Mouse (Mus musculus) erythroid progenitor cell, adult 5-6 weeks (primary cell): Measurements from ENCODE around the gene Gm9913. TPM values are rescaled to one million over a fixed set of nuclear protein-coding genes. Genes with fewer than 3 reads are reported as not detected.

ENCODE experiments used
- ATAC-seq: replicated peaks from 2 replicates; pipeline ENCODE4 v1.8.0; 2016; ENCODE audit warnings: moderate number of reproducible peaks, mild to moderate bottlenecking, moderate TSS enrichment, inconsistent platforms; ENCODE audit not compliant: poor library complexity, low FRiP score, severe bottlenecking
- total RNA-seq, 2 experiments: library from RNA; stranded (forward) in 1 of 2; stranded (reverse) in 1 of 2; fragments of 150-400 nt in 1 of 2; fragments of 186-747, 209-891 nt in 1 of 2; gene quantifications; 2 replicates each; pipeline versions ENCODE4 v1.2.3 to v1.2.4; 2015 to 2017; ENCODE audit warnings: low replicate concordance in 2 of 2

Gm9913 gene
- total RNA-seq (2015; ENCODE audit: low replicate concordance) (not detected in 2 replicates), total RNA-seq (2017; ENCODE audit: low replicate concordance) (not detected in 2 replicates)

DNA sequence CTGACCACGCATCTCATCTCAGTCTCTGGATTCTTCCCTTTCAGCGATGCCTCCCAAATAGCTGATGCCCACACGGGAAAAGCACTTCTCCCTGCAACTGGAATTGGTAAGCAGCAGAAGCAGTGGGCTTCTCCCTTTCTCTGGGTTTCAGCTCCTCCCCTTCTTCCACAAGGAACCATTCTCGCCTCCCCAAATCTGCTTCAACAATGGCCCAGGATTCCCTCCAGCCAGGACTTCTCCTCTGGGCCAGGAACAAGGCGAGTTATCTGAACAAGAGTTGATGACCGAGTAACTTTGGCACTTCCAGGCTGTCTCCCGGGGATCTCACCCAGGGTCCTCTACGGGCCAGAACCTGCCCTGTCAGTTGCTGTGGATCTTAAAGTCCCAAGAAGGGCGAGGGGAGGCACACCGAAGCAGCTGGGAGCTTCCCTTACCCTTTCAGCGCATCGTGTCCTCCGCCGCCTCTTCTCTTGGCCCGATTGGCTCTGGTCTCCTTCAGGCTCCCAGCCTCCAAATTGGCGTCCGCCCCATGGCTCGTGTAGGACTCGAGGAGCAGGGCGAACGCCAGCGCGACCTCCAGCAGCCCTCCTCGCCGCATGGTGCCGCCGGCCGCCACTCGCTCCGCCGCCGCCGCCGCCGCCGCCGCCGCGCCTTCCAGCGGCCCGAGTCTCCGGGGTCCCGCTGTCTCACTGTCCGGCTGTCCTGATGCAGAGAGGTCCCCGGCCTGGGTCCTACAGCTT is at the start of gene Gm9913:
Gene Gm9913 (plus strand): TSS at position 84 of the 740 bp plus-strand sequence.
- no peak for ATAC-seq

DNA sequence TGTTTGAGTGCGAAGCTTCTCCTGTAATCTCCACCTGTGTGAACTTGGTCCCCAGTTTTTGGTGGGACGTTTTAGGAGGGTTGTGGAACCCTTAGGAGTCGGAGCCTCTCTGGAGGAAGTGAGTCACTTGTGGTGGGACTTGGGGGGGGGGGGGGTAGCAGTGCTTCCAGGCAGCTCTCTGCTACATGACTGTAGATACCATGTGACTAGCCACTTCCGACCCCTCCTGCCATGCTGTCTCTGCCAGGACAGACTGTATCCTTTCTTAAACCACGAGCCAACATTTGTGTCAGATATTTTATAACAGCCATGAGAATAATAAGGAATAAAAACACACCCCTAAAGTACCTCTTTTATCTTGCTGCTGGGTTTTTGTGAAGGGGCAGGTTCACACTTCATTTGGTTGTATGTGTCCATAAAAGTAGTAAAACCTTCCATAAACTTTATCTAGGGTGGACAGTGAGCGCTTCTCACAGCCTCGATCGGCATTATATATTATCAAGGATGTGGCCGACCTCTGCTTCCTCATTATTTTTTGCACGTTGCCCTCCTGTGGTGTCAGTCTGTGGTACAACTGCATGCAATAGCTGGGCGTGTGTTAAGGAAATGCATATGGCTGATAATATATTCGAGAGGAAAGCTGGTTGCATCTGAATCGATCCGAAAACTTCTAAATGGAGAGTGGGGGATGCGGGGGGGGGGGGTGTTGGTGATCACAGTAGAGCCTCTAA is 48.7 kb upstream of the Gm9913 start:
- no peak for ATAC-seq

DNA sequence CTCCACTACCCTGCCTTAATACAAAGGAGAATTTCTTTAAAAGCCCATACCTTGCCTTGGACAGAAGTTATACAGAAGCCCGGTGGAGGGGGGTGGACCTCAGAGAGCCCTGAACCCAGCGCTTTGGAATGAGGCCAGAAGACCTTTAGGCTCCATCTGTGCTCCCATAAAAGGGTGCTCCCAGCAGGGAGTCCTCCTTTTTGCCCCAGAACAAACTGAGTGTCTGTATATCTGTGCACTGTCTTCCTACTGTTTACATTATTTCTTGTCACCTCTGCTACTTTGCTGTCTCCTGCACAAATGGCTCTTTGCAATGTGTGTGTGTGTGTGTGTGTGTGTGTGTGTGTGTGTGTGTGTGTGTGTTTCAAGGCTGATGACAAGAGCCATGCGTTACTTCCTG is 45.8 kb upstream of the Gm9913 start:
- ATAC-seq, result no peak

DNA sequence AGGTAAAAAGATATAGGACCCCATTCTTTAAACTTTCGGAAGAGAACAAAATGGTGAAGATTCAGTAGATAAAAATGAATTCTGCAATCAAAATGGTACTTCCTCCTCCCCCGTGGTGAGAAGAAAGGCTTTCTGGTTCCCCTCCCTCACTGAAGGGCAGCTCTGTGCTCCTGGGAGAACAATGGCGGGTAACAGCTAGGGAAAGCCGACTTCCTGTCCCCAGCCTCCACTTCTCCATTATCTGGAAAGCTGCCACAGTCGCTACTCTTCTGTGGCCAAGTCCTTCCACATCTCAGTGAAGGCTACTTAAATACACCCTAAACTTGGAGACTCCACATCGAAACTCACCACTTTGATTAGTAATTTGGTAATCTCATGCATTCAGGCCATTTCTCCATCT is 40.9 kb upstream of the Gm9913 start:
- ATAC-seq, result no peak

DNA sequence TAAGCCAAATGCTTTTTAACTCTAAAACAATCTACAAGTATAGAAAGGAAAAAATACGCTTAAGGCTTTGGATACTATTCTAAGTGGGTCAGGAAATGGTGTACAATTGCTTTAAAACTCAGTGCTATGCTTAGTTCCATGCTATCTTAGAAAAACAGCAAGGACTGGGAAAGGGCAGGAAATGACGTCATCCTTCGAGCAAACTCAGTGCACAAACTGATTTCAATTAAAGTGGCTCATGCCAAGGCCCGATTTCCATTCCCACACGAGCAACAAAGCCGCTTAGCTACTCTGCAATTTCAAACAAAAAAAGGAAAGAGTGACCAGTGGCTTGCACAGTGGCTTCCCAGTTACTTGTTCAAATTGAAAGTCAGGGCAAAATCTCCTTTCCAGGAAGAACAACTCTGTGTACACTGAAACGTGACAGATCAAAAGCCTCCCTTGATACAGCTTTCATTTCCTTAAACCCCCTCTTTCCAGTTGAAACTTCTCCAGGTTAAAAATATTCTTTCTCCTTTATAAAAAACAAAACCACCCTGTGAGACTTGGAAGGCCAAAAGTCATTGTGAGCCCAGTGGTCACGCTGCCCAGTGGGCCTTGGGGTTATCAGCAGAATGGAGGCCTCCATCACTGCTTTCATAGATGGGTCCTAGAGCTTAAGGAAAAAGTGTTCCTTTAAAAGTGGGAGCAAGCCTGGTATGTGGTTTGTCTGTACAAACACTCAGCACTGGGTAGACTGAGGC is 34.2 kb upstream of the Gm9913 start:
- ATAC-seq, result no peak

DNA sequence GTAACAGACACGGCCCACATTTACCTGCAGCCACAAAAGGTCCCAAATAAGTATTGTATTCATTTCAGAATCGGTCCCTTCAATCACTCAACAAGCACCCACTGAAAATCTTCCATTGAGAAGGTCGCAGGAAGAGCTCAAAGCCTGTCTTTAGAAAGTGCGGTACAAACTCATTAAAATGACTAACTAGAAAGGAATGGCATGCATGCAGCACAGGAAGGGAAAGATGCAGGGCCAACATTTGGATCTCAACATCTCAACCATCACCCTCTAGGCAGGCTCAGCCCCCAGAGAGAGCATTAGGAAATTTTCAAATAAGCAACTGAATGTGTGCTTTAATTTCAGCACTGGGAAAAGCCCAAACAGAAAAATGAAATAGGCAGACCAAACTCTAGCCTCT is 33.2 kb upstream of the Gm9913 start:
- ATAC-seq, result no peak

DNA sequence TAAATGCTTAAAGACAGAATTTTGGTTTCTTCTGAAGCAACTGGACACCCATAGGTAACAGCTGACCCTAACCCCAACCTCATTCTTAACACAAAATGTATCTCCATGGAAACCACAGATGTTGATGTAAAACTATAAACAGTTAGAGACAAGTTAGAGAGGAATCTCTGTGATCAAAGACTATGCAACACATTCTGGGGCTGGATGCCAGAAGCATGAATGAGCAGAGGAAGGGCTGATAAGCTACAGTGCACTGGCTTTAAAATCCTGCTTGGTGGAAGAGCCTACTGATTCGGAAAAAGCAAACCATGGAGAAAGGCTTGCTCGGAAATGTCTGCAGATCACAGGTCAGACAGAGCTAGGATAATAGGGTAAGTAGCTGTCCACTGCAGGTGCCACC is 31.7 kb upstream of the Gm9913 start:
- no peak for ATAC-seq

DNA sequence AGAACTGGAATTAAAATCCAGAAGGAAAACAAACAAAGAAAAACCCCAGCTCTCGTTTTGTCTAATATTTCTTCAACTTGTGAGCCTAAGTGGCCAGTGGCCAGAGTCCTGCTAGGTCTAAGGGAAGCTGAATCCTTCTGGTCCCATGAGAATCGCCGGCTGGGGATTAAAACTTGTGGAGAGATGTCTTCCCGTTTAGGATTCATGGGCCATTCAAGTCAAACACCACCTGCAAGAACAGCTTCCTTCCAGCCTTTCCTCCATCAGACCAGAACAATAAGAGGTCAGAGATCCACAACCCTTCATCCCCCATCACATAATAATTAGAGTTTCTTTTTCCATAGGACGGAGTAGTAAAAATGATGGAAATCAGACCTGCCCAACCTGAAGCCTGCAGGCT is 30.2 kb upstream of the Gm9913 start:
- no peak for ATAC-seq

DNA sequence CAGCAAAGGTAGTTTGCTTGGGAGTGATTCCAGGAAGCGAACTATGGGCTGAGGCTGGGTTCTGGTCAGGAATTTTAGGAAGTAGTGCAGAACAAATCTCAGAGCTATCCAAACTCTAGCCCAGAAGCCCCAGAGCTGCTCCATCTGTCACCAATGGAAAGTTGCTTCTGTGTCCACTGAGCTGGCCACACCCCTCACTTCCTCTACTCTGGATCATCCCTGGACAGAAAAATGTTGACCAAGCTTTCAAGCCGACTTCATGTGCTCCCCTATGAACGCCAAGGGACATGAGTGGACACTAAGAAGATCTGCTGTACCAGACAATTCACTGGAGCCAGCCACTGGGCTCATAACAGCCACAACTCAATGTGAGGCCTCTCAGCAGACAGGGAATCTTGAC is 28.7 kb upstream of the Gm9913 start:
- no peak for ATAC-seq

DNA sequence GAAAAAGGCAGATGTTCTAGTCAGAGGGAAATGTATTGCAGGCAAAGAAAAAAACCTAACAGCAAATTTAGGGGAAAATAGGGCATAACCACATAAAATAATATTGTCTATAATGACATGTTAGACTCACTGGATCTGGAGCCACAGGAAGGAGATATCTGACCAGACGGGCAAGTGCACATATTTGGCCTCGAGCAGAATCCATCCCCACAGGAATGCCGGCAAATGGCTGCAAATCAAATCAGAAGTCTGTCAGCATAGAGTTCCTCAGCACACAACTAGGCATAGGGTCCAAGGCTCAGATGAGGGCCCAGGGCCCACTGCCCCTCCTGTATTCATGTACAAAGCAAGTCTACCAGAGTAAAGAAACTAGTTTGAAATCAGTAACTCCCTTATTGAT is 27.5 kb upstream of the Gm9913 start:
- no peak for ATAC-seq

DNA sequence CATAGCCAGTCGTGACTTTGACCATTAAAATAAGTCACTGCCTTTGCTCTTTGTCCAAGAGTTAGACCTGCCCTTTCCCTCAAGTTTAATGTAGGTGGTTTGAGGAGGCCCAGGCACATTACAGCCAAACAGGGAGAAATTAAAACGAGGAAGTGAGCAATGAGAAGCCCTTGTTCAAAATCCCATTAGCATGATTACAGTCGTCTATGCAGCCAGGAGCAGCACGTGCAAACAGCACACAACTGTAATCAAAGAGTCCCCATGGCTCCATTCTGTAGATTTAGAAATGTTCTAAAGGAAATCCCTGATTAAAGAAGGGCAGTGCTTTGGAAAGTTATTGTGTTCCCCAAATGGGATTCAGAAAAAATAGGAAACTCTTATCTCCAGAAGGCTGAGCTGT is 26.2 kb upstream of the Gm9913 start:
- no peak for ATAC-seq

DNA sequence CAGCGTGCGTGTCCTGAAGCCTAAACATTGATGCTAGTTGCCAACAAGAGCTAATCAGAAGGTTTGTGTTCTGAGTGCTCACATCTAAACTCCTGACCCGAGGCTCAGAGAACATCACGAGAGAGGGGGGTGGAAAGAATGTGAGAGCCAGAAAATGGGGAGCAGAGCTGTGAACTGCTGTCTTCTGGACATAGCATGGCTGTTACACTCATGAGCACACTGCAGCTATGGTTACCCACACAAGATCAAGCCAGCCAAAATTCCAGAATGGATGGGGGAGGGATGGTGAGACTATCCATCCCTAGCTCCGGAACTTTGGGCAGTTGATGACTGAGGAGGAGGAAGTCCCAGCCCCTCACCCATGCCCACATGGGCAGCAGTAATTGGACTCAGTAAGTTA is 24.8 kb upstream of the Gm9913 start:
- no peak for ATAC-seq

DNA sequence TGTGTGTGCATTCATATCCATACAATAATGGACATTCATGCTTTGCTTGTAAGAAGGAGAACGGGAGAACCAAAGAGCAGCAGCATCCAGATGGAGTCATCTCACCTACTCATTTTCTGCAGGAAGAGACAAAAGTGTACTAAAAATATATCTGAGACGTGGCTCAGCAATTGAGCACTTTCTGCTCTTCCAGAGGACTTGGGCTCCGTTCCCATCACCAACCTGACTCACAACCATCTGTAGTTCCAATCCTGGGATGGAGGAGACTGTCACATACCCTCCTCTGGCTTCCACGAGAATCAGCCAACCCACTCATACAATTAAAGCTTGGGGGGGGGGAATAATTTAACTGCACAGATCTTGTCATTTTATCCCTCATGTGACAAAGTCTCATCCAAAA is 23.8 kb upstream of the Gm9913 start:
- no peak for ATAC-seq

DNA sequence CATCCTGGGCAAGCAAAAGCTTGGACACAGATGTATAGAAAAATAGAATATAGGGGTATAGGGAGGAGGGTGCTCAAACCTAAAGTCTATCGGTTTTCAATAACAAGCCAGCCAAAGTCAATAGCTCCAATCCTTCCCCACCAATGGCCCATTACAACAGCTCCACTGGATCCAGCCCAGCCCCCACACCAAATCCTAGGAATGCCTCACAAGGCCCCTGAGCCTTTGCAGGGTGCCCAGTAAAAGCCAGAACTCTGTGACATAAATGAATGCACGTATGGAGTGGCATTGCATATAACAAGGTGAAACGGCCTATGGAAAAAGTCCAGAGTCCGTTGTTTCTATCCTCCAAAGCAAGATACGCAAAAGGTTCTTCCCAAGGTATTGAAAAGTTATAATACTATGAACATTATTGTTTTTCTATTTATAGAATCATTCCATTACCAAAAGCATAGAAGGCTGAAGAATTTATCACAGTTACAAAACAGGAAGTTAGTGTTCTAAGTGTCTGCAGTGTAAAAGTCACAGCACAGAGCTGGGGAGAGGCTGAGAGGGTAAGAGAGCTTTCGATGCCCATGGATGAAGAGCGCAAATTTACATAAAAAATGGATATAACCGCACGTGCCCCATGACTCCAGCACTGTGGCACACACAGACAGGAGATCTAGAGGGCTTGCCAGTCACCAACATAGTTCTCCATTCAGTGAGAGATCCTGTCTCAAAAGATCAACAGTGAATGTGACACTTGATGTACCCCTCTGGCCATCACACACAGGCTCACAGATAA is 23.2 kb upstream of the Gm9913 start:
- no peak for ATAC-seq

DNA sequence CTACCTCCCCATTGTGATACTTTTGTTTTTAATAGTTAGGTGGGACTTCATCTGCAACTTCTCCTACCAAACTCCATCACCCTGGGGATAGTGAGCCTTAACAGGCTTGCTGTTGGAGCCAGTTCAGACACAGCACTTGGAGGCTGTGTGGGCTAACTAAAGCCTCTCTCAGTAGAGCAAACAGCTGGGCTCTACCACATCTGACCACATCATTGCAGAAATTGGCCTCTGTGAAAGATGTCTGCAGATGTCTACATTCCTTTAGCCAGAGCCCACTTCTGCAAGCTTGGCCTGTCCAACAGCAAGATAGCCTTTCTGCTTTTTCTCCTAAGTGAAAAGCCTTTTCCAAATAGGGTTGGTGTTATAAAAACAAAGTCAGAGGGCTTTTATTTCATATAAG is 20.7 kb upstream of the Gm9913 start:
- ATAC-seq, result no peak

DNA sequence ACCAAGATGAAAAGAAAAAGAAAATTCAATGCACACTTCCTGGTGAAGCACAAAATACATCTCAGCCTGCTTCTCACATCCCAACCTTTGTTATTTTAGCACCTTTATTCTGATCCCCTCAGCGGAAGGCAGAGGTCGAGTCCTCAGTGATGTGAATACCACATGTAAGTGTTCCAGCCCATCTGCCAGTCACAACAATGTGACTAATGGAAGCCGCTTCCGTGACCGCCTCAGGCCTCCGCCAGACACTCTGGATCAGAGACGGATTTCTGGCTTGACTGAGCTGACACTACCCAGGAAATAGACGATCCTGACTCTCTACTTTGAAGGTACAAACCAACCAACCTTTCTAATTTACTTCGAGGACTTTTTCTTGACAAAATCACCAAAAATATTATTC is 20.0 kb upstream of the Gm9913 start:
- ATAC-seq, result no peak

DNA sequence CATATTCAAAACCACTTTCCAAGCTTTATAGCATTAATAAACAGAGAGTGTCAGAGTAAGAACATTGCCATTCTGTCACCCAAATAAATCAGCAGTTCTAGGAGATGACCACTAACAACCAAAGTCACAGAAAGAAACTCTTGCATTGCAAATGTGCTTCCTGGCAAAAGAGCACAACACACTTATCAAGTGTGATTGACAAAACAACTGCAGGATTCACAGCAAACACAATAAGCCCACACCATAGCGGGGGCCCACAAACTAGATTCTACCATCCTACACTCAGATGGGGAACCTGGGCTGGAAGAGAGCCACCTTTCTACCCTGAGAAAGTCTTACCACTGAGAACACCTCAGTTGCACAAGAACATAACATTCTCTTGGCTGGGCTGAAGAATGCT is 14.9 kb upstream of the Gm9913 start:
- ATAC-seq, result no peak

DNA sequence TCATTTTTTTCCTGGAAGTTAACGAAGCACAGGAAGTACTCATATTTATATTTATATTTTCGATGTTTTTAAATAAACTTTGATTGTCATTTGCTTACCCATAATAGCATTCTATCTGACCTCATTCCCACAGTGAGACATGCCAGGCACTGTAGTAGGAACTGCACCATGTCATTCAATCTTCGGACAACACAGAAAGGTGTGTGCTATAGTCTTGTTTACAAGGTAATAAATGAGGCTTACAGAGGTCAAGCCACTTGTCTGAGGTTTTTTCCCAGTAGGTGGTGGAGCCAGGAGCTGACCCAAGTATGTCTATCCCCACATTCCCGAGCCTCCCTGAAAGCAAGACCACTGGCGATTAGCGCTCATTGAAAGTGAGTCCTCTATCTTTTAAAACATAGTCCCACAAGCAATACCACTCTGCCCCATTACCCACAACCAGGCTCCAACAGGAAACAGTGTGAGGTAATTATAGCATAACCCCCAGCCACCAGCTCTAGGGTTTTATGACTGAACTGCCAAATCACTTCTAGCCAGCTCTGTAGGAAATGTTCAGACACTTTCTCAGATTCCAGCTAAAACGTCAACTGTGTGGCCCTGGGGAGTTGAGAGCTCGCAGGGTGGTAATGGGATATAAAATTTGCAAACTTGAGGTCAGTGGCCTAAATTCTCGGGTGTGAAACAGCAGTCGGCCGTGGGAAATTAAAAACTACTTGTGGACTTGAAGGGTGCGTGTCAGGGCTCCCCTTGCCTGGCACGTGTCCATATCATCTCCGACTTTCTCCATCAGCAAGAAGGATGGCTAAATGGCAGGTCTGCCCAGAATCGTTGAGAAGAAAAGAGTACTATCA is 12.6 kb upstream of the Gm9913 start:
- no peak for ATAC-seq

DNA sequence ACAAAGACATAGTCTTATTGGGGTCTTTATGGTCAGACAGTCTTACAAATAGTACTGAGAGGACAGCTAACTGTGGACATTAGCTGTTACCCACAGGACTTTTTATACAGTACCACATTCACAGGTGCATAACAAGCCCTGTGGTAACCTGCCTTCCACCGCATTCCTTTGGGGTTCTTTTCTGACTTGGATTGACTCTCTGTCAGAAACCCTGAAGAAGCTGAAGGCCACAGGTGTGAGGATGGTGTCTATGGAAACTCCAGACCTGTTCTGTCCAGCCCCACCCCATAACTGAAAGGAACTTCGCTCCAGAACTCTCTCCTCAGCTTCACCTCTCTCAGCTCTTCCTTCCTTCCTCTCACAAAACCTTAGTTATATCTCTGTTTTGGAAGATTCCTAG is 10.6 kb upstream of the Gm9913 start:
- no peak for ATAC-seq
